Mouse (Mus musculus): Measurements from ENCODE around the gene Fyco1. TPM values are rescaled to one million over a fixed set of nuclear protein-coding genes. Genes with fewer than 3 reads are reported as not detected.

Gene Fyco1
- polyA plus RNA-seq, 1 experiment from 2014 or later: 14.2 TPM

Other genes with a start within 250 kb of the Fyco1 start
- gene Slc6a20b, start 219.3 kb downstream of the Fyco1 start, polyA plus RNA-seq (2015; fragmentation: Nextera tagmentation; extraction: Ambion mirVana): 0.20 and 0.24 TPM in 2 replicates
- 0.36 and 0.92 TPM in 2 replicates for gene Ccr9, start 173.5 kb downstream of the Fyco1 start, polyA plus RNA-seq (2015; fragmentation: Nextera tagmentation; extraction: Ambion mirVana)
- 0.18 and 0.48 TPM in 2 replicates for gene Slc6a20a, start 173.0 kb downstream of the Fyco1 start, polyA plus RNA-seq (2015; fragmentation: Nextera tagmentation; extraction: Ambion mirVana)
- 50.9 and 51.6 TPM in 2 replicates for gene Lztfl1, start 134.2 kb downstream of the Fyco1 start, polyA plus RNA-seq (2015; fragmentation: Nextera tagmentation; extraction: Ambion mirVana)
- 0.43 and 0.75 TPM in 2 replicates for gene Cxcr6, start 45.4 kb downstream of the Fyco1 start, polyA plus RNA-seq (2015; fragmentation: Nextera tagmentation; extraction: Ambion mirVana)
- gene Xcr1, start 10.1 kb upstream of the Fyco1 start, polyA plus RNA-seq (2015; fragmentation: Nextera tagmentation; extraction: Ambion mirVana): 0.05 TPM in 1 of 2 replicates, not detected in the other
- gene Ccr1, start 116.8 kb upstream of the Fyco1 start, polyA plus RNA-seq (2015; fragmentation: Nextera tagmentation; extraction: Ambion mirVana): 4.0 and 4.5 TPM in 2 replicates
- gene Ccr1l1, start 126.5 kb upstream of the Fyco1 start, polyA plus RNA-seq (2015; fragmentation: Nextera tagmentation; extraction: Ambion mirVana): not detected in 2 replicates
- gene Ccr3, start 170.1 kb upstream of the Fyco1 start, polyA plus RNA-seq (2015; fragmentation: Nextera tagmentation; extraction: Ambion mirVana): 0.08 and 0.10 TPM in 2 replicates

Data from lung, embryonic 16.5 days (tissue).